Mouse (Mus musculus) spleen, adult 2 months (tissue): Measurements from ENCODE around the gene Mrpl48. TPM values are rescaled to one million over a fixed set of nuclear protein-coding genes. Genes with fewer than 3 reads are reported as not detected.

Experiments used
- DNase-seq, 2 experiments: peaks; one replicate each; pipeline versions ENCODE4 v3.0.0 to v3.0.0-alpha.2; 2012 to 2021; ENCODE audit warnings: low spot score in 2 of 2, low read depth in 1 of 2
- H3K27ac ChIP-seq: fragments of 200-500 bp; 2 replicates; pipeline ENCODE4 v1.5.1; 2012; ENCODE audit warnings: low read length, inconsistent platforms; ENCODE audit not compliant: insufficient read depth
- H3K27me3 ChIP-seq: fragments of 200-500 bp; 2 replicates; pipeline ENCODE4 v1.6.1; 2012; ENCODE audit warnings: mild to moderate bottlenecking, moderate library complexity, low read length, inconsistent platforms; ENCODE audit not compliant: control insufficient read depth, insufficient read depth
- H3K36me3 ChIP-seq: fragments of 200-500 bp; 2 replicates; pipeline ENCODE4 v1.6.1; 2012; ENCODE audit warnings: mild to moderate bottlenecking, low read length, inconsistent platforms; ENCODE audit not compliant: control insufficient read depth, insufficient read depth
- H3K4me1 ChIP-seq: fragments of 200-500 bp; 2 replicates; pipeline ENCODE4 v1.6.1; 2011; ENCODE audit warnings: inconsistent platforms; ENCODE audit not compliant: control insufficient read depth, insufficient read depth, insufficient read length
- H3K4me3 ChIP-seq: fragments of 200-500 bp; 2 replicates; pipeline ENCODE4 v1.5.1; 2011; ENCODE audit warnings: mild to moderate bottlenecking, inconsistent platforms; ENCODE audit not compliant: insufficient read depth, insufficient read length; ENCODE audit errors: extremely low read depth
- CTCF ChIP-seq: fragments of 200-500 bp; IDR thresholded peaks from 2 replicates; pipeline ENCODE4 v1.5.1; 2011; ENCODE audit warnings: mild to moderate bottlenecking, inconsistent platforms; ENCODE audit not compliant: insufficient read depth, insufficient read length, insufficient replicate concordance; ENCODE audit errors: extremely low read depth
- POLR2A ChIP-seq: fragments of 200-500 bp; IDR thresholded peaks from 2 replicates; pipeline ENCODE4 v1.6.1; 2011; ENCODE audit warnings: low read depth, low read length, inconsistent platforms
- WGBS: fragments of 180-500 bp; shearing (Covaris S2); methylation state at CpG from one replicate; pipeline ENCODE4 v1.1.7; 2018; 5-methylcytosine and 5-hydroxymethylcytosine counted together
- polyA plus RNA-seq: library from polyadenylated mRNA; depleted of rRNA; stranded (reverse); fragments of >200 nt; gene quantifications from 2 replicates; pipeline ENCODE4 v1.2.3, GENCODE M21; 2012

The Mrpl48 gene
- polyA plus RNA-seq, 1 experiment, result 4.3 TPM

DNA sequence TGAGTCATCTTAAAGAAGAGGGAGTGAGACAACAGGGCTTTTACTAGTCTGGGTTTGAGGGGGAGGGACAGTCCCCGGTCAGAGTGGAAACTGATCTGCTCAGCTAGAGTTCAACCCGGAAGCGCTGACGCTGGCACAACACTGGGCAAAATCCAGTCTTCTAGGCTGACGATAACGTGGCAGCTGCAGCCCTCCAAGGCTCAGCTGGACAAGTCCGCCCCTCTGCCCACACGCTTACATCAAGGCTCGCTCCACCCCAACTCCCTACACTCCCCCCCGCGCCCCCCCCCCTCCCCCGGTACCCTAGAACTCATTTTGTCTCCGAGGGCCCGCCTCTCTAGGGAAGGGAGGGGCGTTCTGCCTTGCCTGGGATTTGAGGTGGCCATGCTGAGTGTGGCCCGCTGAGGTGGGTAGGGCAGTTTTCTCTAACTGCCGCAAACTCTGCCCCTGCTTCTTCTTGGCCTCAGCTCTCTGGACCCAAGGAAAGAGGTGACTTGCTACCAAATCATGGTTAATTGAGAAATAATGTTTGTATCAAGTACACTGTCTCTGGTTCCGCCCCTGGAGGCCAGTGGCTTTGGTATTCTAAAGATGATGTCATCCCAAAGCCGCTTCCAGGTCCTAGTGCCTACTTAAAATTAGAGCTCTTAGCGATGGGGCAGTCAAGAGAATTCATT is 17.1 kb downstream of the Mrpl48 start:
- H3K27ac ChIP-seq, result peak overlapping the region; percentile 95
- no peaks in the 10 kb centered on the region for H3K36me3 ChIP-seq
- WGBS, result 2% methylated on average over 20 of the region's 20 CpGs
- peak; percentile 69 to 78 for DNase-seq
- H3K27me3 ChIP-seq, result no peaks in the 10 kb centered on the region
- H3K4me3 ChIP-seq, result peak overlapping the region; percentile 69
- TF ChIP-seq POLR2A (no peak), CTCF (no peak)
- H3K4me1 ChIP-seq, result no peaks in the 10 kb centered on the region

DNA sequence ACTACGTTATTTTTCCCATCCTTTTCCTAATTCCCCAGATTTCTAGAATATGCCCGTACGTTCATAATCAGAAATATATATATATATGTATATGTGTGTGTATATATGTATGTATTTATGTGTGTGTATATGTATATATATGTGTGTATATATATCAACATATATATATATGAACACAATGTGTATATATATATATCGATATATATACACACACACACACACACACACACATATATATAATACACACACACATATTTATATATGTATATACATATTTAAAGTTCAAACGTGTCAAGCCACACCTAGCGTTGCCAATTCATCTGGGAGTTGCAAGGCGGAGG is 17.6 kb downstream of the Mrpl48 start:
- 42% methylated on average over 7 of the region's 7 CpGs for WGBS
- no peak for DNase-seq
- peak overlapping the region; percentile 69; the same call in 1 of the 2 replicates for H3K4me3 ChIP-seq
- H3K27me3 ChIP-seq, result no peaks in the 10 kb centered on the region
- H3K36me3 ChIP-seq, result no peaks in the 10 kb centered on the region
- no peak for TF ChIP-seq POLR2A
- no peak for TF ChIP-seq CTCF
- peak overlapping the region; percentile 95; the same call in 1 of the 2 replicates for H3K27ac ChIP-seq
- H3K4me1 ChIP-seq, result no peaks in the 10 kb centered on the region

DNA sequence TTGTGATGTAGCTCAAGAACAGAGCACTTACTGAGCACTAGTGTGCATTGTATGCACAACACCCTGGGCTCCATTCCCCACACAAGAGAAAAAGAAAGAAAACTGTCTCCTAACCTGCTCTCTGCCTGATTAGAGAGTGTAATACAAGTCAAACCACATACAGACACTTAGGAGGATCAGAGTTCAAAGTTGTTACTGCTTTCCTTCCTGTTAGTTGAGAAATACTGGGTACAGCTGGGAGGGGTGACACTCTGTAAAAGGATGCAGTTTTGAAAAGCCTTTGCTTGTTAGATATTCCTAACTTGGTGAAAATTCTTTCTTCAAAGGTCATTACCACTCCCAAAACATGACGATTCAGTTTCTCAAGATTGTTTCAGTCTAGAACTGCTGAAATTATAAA is 18.3 kb downstream of the Mrpl48 start:
- H3K27me3 ChIP-seq, result no peaks in the 10 kb centered on the region
- 61% methylated on average over 1 of the region's 1 CpGs for WGBS
- H3K4me3 ChIP-seq, result no peak overlapping the region
- 0 out of 2 replicates have a peak overlapping the region, but pooled peaks have one; percentile 29 for H3K27ac ChIP-seq
- no peaks in the 10 kb centered on the region for H3K4me1 ChIP-seq
- H3K36me3 ChIP-seq, result no peaks in the 10 kb centered on the region
- DNase-seq, result no peak
- TF ChIP-seq CTCF (no peak), POLR2A (no peak)

DNA sequence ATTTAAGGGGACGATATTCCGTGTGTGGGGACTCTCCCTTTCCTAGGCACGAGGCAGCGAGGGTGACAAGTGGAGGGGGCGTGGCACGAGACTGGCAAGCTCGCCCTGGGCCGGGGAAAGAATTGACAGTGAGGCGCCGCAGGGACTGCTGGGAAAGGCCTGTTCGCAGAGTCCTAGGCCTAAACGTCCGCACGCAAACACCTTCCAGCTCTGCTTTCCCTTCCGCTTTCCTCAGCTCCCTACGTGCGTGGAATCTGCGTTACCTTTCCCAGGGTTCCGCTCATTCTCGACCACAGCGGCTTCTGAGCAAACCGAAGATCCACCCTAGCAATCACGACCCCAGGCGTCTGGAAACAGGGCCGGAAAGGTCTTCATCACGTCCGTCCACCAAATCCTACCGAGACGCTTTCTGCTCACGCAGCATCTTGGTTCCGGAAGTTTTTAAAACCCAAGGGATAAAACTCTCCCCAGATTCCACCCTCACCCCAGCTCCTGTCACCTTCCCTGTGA is 25.3 kb downstream of the Mrpl48 start:
- H3K36me3 ChIP-seq, result no peaks in the 10 kb centered on the region
- TF ChIP-seq POLR2A (no peak), CTCF (no peak)
- peak; percentile 80 to 83 for DNase-seq
- WGBS, result under 1% methylated on average over 31 of the region's 31 CpGs
- H3K4me3 ChIP-seq, result peak overlapping the region; percentile 84
- peaks cover 3% of the 10 kb centered on the region; the same call in 1 of the 2 replicates for H3K4me1 ChIP-seq
- peak overlapping the region; percentile 83 for H3K27ac ChIP-seq
- no peaks in the 10 kb centered on the region for H3K27me3 ChIP-seq

DNA sequence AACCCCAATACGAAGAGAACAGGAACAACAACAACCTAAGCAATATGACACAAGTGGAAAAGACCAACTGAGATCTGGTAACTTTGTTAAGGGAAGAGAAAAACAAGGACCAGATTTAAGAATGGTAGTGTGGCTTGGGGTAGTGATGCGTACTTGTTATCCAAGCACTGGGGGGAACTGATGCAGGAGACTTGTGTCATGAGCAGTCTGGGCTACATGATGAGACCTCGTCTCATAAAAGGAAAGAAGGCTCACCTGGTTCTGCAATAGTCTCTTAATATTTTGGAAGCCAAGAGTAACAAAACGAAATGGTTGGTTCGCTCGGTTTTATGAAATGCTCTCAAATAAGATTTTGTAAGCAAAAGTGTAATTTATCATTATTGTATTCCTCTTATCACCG is 25.9 kb downstream of the Mrpl48 start:
- Histone ChIP-seq H3K36me3 (no peaks in the 10 kb centered on the region), H3K27ac (no peak overlapping the region), H3K4me3 (no peak overlapping the region; the same call in 1 of the 2 replicates), H3K27me3 (no peaks in the 10 kb centered on the region), H3K4me1 (peaks cover 3% of the 10 kb centered on the region; the same call in 1 of the 2 replicates)
- TF ChIP-seq POLR2A (no peak), CTCF (no peak)
- WGBS, result 43% methylated on average over 7 of the region's 7 CpGs
- no peak for DNase-seq

DNA sequence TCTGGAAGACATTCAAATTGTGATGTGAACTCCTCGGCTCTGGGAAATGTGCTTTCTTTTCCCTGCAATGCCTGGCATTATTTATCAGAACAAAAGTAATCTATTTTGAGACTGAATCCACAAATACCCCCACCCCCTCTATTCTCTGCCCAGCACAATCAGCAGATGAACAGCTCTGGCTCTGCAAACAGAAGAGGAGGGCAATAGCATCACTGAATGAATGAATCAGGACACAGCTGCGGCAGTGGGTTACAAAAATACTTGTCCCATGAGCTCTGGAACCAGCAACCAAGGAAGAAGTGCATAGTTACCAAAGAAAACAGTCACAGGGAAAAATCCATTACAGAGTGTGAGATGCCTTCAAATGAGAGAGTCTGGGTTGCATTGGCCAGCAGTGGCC is 29.3 kb downstream of the Mrpl48 start:
- TF ChIP-seq CTCF, result no peak
- TF ChIP-seq POLR2A, result no peak
- no peak overlapping the region for H3K27ac ChIP-seq
- 89% methylated on average over 2 of the region's 2 CpGs for WGBS
- no peaks in the 10 kb centered on the region for H3K27me3 ChIP-seq
- DNase-seq, result no peak
- H3K4me3 ChIP-seq, result no peak overlapping the region
- no peaks in the 10 kb centered on the region; the same call in 1 of the 2 replicates for H3K36me3 ChIP-seq
- peaks cover 3% of the 10 kb centered on the region; the same call in 1 of the 2 replicates for H3K4me1 ChIP-seq

DNA sequence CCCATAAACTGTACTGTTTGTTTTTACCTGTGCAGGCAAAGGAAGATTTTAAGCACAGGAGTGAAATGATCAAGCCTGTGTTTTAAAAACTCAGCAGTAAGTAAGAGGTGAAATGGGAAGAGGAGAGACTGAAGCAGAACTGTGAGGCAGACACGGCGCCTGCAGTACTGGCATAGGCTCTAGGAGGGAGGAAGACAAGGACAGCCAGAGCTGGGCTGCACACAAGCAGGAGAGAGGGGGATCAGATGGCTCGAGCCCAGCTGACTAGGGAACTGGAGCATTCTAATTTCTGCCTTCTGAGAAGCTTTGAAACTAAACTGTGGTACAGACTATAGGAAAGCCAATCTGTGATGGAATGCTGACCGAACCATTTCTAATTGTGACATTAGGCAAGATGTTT is 35.4 kb downstream of the Mrpl48 start:
- 92% methylated on average over 4 of the region's 4 CpGs for WGBS
- TF ChIP-seq POLR2A, result no peak
- TF ChIP-seq CTCF, result no peak
- H3K27ac ChIP-seq, result no peak overlapping the region
- H3K36me3 ChIP-seq, result peaks cover 3% of the 10 kb centered on the region; the same call in 1 of the 2 replicates
- no peaks in the 10 kb centered on the region for H3K27me3 ChIP-seq
- no peak overlapping the region for H3K4me3 ChIP-seq
- H3K4me1 ChIP-seq, result no peaks in the 10 kb centered on the region
- DNase-seq, result no peak
